Mouse (Mus musculus): ENCODE results near the gene Sympk. TPM values are rescaled to one million over a fixed set of nuclear protein-coding genes. Genes with fewer than 3 reads are reported as not detected.

Gene Sympk
- total and polyA plus RNA-seq, 3 experiments = 122 to 226 TPM; not detected in 1

DNA sequence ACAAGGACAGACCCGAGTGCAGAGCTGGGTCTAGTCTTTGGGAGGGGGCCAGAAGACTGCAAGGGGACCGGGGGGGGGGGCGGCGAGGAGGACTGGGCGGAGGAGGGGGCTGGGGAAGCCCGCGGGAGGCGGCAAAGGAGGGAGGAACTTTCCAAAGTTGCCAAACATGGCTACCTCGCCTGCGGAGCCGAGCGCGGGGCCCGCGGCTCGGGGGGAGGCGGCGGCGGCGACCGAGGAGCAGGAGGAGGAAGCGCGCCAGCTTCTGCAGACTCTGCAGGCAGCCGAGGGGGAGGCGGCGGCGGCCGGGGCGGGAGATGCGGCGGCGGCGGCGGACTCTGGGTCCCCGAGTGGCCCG is 70.3 kb downstream of the Sympk start, which contains the start of gene Six5:
Gene Six5 (plus strand): TSS at position 124 of the 355 bp plus-strand sequence.
- Histone ChIP-seq H3K79me2 (ENCODE audit: control insufficient read depth, insufficient read depth, low read length, poor library complexity) (peaks cover 8% of the 10 kb centered on the region; the same call in 1 of the 2 replicates), H3K9me3 (replicated peaks; ENCODE audit: insufficient read depth, low read length) (no peaks in the 10 kb centered on the region), H3K27ac (ENCODE audit: control insufficient read depth, low read depth, low read length) (peak within 1 kb of the TSS; percentile 86), H3K4me1 (ENCODE audit: control insufficient read depth in 1 of 2, insufficient read depth in 2 of 2, low read length in 2 of 2) (peaks cover 0 to 9% of the 10 kb centered on the region in 2 experiments; a peak in 3 of 4 replicates), H3K36me3 (ENCODE audit: control insufficient read depth in 1 of 2, insufficient read depth in 2 of 2, low read length in 2 of 2) (no peaks in the 10 kb centered on the region), H3K4me3 (ENCODE audit: control insufficient read depth in 1 of 2, insufficient read depth in 1 of 2, low read depth in 2 of 2, low read length in 2 of 2) (peak within 1 kb of the TSS; percentile 58 to 72), H3K27me3 (ENCODE audit: control insufficient read depth in 1 of 2, insufficient read depth in 2 of 2, low read length in 2 of 2) (no peaks in the 10 kb centered on the region), H3K9ac (ENCODE audit: control insufficient read depth, low read depth, low read length, poor library complexity, severe bottlenecking) (peak within 1 kb of the TSS; percentile 94)
- TF ChIP-seq POLR2AphosphoS2 (IDR thresholded peaks at IDR 0.05; ENCODE audit: low read length) (no peak), SMC3 (IDR thresholded peaks at IDR 0.05; ENCODE audit: low read depth, low read length) (no peak), ELF1 (IDR thresholded peaks at IDR 0.05; ENCODE audit: low read depth, low read length) (no peak), E2F4 (IDR thresholded peaks at IDR 0.05; ENCODE audit: borderline replicate concordance, low read depth, low read length) (no peak), RAD21 (IDR thresholded peaks at IDR 0.05; ENCODE audit: low read depth, low read length) (no peak), CHD2 (IDR thresholded peaks at IDR 0.05; ENCODE audit: low read length) (no peak), JUND (IDR thresholded peaks at IDR 0.05; ENCODE audit: low read depth, low read length) (no peak), USF2 (IDR thresholded peaks at IDR 0.05; ENCODE audit: borderline replicate concordance in 1 of 2, insufficient read depth in 1 of 2, low read depth in 1 of 2, low read length in 2 of 2) (no peak), MAX (IDR thresholded peaks at IDR 0.05; ENCODE audit: low read length) (peak; percentile 6; the same call in 1 of the 2 replicates), TCF12 (IDR thresholded peaks at IDR 0.05; ENCODE audit: low read depth, low read length) (peak; percentile 5; the same call in 1 of the 2 replicates), MYC (IDR thresholded peaks at IDR 0.05; ENCODE audit: low read depth, low read length) (no peak), MAZ (IDR thresholded peaks at IDR 0.05; ENCODE audit: low read depth, low read length) (no peak; the same call in 1 of the 2 replicates), CHD1 (IDR thresholded peaks at IDR 0.05; ENCODE audit: low read depth, low read length) (0 out of 2 replicates have a peak, but pooled peaks have one; percentile 72), ZC3H11A (IDR thresholded peaks at IDR 0.05; ENCODE audit: low read depth, low read length) (no peak)
- DNase-seq (ENCODE audit: low read depth, low spot score) = peak; percentile 69

DNA sequence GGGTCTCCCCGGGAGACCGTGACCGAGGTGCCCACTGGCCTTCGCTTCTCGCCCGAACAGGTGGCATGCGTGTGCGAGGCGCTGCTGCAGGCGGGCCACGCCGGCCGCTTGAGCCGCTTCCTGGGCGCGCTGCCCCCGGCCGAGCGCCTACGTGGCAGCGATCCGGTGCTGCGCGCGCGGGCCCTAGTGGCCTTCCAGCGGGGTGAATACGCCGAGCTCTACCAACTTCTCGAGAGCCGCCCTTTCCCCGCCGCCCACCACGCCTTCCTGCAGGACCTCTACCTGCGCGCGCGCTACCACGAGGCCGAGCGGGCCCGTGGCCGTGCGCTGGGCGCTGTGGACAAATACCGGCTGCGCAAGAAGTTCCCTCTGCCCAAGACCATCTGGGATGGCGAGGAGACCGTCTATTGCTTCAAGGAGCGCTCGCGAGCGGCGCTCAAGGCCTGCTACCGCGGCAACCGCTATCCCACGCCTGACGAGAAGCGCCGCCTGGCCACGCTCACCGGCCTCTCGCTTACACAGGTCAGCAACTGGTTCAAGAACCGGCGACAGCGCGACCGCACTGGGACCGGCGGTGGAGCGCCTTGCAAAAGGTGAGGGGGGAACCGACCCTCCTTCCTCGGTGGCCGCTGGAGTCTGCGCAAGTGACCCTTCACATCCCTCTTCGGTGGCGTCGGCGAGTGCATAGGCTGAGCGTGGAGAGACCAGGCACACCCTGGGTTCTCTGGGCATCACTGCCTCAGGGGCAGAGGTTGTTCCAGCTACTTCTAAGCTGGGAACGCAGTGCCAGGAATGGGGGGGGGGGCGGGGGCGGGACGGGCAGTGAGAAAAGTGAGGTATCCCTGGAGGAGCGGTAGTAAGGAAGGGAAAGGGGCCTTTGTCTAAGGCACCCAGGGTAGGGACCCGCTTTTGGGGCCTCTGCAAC is 70.9 kb downstream of the Sympk start:
- Histone ChIP-seq H3K9me3 (replicated peaks; ENCODE audit: insufficient read depth, low read length) (no peaks in the 10 kb centered on the region), H3K9ac (ENCODE audit: control insufficient read depth, low read depth, low read length, poor library complexity, severe bottlenecking) (peak overlapping the region; percentile 94), H3K4me1 (ENCODE audit: control insufficient read depth in 1 of 2, insufficient read depth in 2 of 2, low read length in 2 of 2) (peaks cover 0 to 9% of the 10 kb centered on the region in 2 experiments; a peak in 3 of 4 replicates), H3K27ac (ENCODE audit: control insufficient read depth, low read depth, low read length) (peak overlapping the region; percentile 57), H3K4me3 (ENCODE audit: control insufficient read depth in 1 of 2, insufficient read depth in 1 of 2, low read depth in 2 of 2, low read length in 2 of 2) (peak overlapping the region; percentile 56 to 72), H3K36me3 (ENCODE audit: control insufficient read depth in 1 of 2, insufficient read depth in 2 of 2, low read length in 2 of 2) (no peaks in the 10 kb centered on the region), H3K79me2 (ENCODE audit: control insufficient read depth, insufficient read depth, low read length, poor library complexity) (peaks cover 8% of the 10 kb centered on the region; the same call in 1 of the 2 replicates), H3K27me3 (ENCODE audit: control insufficient read depth in 1 of 2, insufficient read depth in 2 of 2, low read length in 2 of 2) (no peaks in the 10 kb centered on the region)
- peak; percentile 69 for DNase-seq (ENCODE audit: low read depth, low spot score)
- TF ChIP-seq MEF2A (IDR thresholded peaks at IDR 0.05; ENCODE audit: extremely low read depth, insufficient replicate concordance, low read depth, low read length, poor library complexity, severe bottlenecking) (no peak), MAFK (IDR thresholded peaks at IDR 0.05; ENCODE audit: borderline replicate concordance, low read depth, low read length) (no peak), TBP (IDR thresholded peaks at IDR 0.05; ENCODE audit: low read depth, low read length) (no peak), USF2 (IDR thresholded peaks at IDR 0.05; ENCODE audit: borderline replicate concordance in 1 of 2, insufficient read depth in 1 of 2, low read depth in 1 of 2, low read length in 2 of 2) (no peak), JUND (IDR thresholded peaks at IDR 0.05; ENCODE audit: low read depth, low read length) (no peak), NELFE (IDR thresholded peaks at IDR 0.05; ENCODE audit: low read depth, low read length) (peak; percentile 40; the same call in 1 of the 2 replicates), SMC3 (IDR thresholded peaks at IDR 0.05; ENCODE audit: low read depth, low read length) (no peak), POLR2A (IDR thresholded peaks at IDR 0.05; ENCODE audit: control insufficient read depth in 1 of 2, insufficient read depth in 1 of 2, low read depth in 1 of 2, low read length in 2 of 2, poor library complexity in 1 of 2) (peak in 1 of 2 experiments; percentile 51; a peak in 1 of 4 replicates), HCFC1 (IDR thresholded peaks at IDR 0.05; ENCODE audit: low read depth, low read length) (no peak), POLR2AphosphoS2 (IDR thresholded peaks at IDR 0.05; ENCODE audit: low read length) (no peak), RAD21 (IDR thresholded peaks at IDR 0.05; ENCODE audit: low read depth, low read length) (no peak), USF1 (IDR thresholded peaks at IDR 0.05; ENCODE audit: low read depth, low read length) (no peak), TCF12 (IDR thresholded peaks at IDR 0.05; ENCODE audit: low read depth, low read length) (0 out of 2 replicates have a peak, but pooled peaks have one; percentile 2), MAX (IDR thresholded peaks at IDR 0.05; ENCODE audit: low read length) (no peak), ELF1 (IDR thresholded peaks at IDR 0.05; ENCODE audit: low read depth, low read length) (no peak), UBTF (IDR thresholded peaks at IDR 0.05; ENCODE audit: borderline replicate concordance, insufficient read depth, low read depth, low read length) (no peak), MYB (IDR thresholded peaks at IDR 0.05; ENCODE audit: low read depth, low read length) (no peak), GABPA (IDR thresholded peaks at IDR 0.05; ENCODE audit: low read depth, low read length) (no peak), CHD1 (IDR thresholded peaks at IDR 0.05; ENCODE audit: low read depth, low read length) (no peak), MXI1 (IDR thresholded peaks at IDR 0.05; ENCODE audit: low read depth, low read length) (peak; percentile 47), BHLHE40 (IDR thresholded peaks at IDR 0.05; ENCODE audit: borderline replicate concordance, low read depth, low read length) (no peak)

All from MEL (cell line).